Mouse (Mus musculus): ENCODE results near the gene Yaf2.
"Not testable (repeated sequence)": the region's sequence is repeated elsewhere in the genome, so short reads cannot be mapped to it uniquely, and the experiment has no call there.

Gene Yaf2

GRCm38 (mm10) chr15:93336925-93337761, at the start of gene Yaf2:
Gene Yaf2 (minus strand): TSS chr15:93336935.
- DNase-seq = peak; percentile 82

DNA sequence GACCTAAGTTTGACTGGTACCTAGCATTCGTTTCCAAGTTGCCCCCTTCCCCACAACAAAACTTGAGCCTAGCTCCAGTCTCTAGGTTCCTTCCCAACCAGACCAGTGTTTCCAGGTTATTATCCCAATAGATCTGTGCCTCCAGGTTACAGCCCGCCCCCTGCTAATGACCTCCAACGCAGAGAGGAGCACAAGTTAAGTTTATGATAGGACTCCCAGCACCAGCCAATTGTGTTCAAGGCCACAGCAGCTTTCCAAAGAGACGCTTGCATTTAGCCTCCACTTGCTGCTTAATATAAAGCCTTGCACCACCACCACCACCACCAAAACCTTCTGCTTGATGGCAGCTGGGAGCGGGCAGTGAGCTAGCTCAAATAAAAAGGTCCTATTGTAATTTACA, 44.6 kb upstream of the Yaf2 start:
- DNase-seq = no peak

DNA sequence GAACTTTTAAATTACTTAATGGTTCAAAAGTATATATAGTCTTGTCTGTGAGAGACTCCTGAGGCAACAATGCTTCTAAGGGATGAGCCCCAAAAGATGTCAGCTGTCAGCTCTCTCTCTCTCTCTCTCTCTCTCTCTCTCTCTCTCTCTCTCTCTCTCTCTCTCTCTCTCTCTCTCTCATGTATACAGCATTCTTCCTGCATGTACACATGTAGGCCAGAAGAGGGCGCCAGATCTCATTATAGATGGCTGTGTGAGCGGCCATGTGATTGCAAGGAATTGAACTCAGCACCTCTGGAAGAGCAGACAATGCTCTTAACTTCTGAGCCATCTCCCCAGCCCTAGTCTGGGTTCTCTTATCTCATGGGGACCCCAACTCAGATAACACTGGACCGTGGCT, 42.4 kb upstream of the Yaf2 start:
- no peak for DNase-seq

DNA sequence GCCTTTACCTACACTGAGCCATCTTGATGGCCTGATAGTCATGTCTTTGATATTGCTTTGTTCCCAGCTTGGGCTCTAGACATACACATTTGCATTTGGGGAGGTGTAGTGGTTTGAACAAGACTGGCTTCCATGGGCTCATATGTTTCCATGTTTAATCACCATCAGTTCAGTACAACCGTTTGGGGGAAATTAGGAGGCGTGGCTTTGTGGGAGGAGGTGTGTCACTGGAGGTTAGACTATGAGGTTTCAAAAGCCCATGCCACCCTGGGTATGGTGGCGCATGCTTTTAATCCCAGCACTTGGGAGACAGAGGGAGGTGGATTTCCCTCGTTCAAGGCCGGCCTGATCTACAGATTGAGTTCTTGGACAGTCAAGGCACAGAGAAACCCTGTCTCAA, 39.0 kb upstream of the Yaf2 start:
- no peak for DNase-seq

DNA sequence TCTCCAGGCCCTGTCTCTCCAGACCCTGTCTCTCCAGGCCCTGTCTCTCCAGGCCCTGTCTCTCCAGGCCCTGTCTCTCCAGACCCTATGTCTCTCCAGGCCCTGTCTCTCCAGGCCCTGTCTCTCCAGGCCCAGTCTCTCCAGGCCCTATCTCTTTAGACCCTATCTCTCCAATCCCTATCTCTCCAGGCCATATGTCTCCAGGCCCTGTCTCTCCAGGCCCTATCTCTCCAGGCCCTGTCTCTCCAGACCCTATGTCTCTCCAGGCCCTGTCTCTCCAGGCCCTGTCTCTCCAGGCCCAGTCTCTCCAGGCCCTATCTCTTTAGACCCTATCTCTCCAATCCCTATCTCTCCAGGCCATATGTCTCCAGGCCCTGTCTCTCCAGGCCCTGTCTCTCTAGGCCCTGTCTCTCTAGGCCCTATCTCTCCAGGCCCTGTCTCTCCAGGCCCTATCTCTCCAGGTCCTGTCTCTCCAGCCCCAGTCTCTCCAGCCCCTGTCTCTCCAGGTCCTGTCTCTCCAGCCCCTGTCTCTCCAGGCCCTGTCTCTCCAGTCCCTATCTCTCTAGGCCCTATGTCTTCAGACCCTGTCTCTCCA, 35.9 kb upstream of the Yaf2 start:
- DNase-seq = not testable (repeated sequence)

DNA sequence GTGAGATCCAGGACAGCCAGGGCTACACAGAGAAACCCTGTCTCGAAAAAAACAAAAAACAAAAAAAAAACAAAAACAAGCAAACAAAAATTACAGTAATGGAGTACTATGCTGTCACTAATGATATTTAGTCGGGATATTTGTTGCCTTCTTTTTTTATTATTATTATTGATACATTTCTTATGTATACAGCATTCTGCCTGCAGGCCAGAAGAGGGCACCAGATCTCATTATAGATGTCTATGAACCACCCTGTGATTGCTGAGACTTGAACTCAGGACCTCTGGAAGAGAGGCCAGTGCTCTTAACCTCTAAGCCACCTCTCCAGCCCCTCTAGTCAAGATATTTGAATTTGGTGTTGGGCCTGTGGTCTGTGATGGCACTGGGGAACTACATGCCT, 35.1 kb upstream of the Yaf2 start:
- DNase-seq = no peak

GRCm38 (mm10) chr15:93368558-93368957, 31.8 kb upstream of the Yaf2 start:
- no peak for DNase-seq

- no peak for DNase-seq
These were observed 28.8 kb upstream of the Yaf2 start for GRCm38 (mm10) chr15:93365561-93365960.

- no peak for DNase-seq
These were observed 21.8 kb upstream of the Yaf2 start for GRCm38 (mm10) chr15:93358346-93359095.

GRCm38 (mm10) chr15:93340630-93341379, 4.1 kb upstream of the Yaf2 start:
- no peak for DNase-seq

DNA sequence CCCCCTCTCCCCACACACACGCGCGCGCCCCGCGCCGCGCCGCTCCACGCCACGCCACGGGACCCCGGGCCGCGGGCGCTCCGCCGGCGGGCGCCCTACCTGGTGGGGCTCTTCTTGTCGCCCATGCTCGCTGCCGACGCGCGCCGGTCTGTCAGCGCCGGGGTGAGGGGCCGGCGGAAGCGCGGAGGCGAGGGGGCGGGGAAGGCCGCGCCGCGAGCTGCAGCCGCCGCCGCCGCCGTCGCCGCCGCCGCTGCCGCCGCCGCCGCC, 144 bp downstream of the Yaf2 start:
- DNase-seq = no peak

DNA sequence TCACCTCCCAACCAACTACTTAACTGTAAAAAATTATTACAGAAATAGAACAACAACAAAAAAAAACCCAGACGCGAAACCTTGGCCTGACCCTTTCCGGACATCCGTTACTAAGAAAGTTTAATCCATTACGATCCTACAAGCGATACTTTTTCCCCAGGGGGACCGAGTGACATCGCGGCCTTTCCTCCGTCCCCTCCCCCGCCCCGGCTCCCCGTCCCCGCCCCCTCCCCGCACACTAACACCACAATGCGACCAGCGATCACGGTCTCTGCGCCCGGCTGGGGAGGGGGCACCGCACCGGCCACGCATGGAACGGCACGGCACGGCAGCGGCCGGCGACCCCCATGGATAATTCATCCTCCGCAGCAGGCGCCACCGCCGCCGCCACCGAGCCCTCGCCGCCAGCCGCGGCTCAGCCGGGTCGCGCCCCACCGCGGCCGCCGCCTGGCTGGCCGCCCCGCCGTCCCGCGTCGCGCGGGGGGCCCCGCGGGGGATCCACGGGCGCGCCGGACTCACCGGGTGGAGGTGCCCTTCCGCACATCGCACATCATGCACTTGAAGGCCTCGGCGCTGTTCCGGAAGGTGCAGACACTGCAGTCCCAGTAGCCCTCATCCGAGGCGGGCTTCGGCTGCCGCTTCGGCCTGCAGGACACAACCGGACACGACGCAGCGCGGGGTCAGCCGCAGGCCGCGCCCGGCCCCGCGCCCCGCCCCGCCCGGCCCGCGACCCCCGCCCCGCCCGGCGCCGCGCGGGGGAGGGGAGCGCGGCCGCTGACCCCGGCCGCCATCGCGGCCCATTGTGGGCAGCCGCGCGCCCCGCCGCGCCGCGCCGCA, 696 bp downstream of the Yaf2 start:
- DNase-seq = peak; percentile 38

DNA sequence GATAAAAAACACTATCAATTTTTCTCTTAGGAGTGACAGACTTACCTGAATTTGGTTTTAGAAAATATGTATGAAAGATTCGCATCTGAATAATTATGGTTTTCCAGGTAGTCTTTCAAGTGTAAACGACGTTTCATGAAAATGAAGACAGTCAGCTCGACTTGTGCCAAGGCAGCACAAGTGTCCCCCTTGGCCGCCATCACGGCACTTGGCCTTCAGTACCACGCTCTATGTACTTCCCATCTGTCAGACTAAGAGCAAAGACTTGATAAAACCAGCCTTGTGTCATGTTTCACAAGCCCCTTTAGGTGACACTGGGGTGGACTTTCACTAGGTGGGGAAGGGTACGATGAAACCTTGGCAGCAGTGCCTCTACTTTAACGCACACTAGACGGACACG, 5.5 kb downstream of the Yaf2 start:
- DNase-seq = no peak

- DNase-seq = no peak
These were observed 9.5 kb downstream of the Yaf2 start for GRCm38 (mm10) chr15:93327235-93327634.

DNA sequence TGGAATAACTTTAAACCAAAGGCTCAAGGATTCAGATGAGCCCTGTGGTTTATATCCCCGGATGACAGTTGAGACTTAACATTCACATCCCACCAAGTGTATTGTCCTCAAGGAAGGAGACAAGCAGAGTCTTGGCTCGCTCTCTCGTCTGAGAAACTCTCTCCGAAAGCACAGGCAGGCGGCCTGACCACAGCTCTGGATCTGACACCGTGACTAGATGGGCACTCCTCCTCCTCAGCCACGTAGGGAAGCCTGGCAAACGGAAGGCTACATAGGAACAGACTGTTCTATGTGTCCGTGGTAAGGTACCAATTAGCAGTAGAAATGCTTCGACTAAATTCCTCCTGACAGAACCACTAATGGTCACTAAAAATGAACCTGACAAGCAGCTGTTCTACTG, 10.1 kb downstream of the Yaf2 start:
- DNase-seq = no peak

GRCm38 (mm10) chr15:93325360-93325759, 11.4 kb downstream of the Yaf2 start:
- DNase-seq = no peak

DNA sequence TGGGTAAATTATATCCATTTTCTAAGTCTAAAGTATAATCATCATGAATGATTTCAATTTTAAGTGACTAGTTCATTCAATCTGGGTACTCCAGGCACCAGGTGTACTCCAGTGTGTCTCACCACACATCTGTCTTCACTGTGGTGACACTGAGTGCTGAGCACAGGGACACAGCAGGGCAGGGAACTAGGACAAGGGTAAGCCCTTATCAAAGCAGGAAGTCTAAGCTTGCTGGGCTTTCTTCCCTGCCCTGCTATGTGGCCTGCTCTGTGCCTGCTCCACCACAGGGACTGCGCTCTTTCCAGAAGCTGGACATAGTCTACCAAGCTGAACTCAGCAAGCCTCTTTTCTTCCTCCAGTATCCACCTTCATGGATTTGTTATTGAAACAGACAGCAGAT, 18.0 kb downstream of the Yaf2 start:
- no peak for DNase-seq

- not testable (repeated sequence) for DNase-seq
These were observed 26.4 kb downstream of the Yaf2 start for GRCm38 (mm10) chr15:93310304-93310703.

- no peak for DNase-seq
These were observed 38.5 kb downstream of the Yaf2 start for GRCm38 (mm10) chr15:93298197-93298596.

DNA sequence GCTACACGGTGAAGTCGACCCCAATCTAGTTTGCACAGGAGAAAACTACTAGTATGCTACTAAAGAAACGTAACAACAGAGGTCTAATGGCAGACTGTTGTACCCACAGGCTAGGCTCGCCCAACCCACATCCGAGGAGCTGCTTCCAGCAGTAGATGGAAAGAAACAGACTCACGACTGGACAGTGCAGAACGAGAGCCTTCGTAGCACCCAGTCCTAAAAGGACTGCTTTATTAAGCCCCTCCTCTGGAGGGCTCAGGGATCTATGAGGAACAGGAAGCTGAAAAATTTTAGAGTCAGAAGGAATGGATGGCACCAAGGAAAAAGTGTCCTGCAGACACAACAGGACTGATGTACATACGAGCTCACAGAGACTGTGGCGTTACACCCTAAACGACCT, 42.3 kb downstream of the Yaf2 start:
- DNase-seq = no peak

- DNase-seq = no peak
These were observed 48.4 kb downstream of the Yaf2 start for GRCm38 (mm10) chr15:93288321-93288720.

GRCm38 (mm10) chr15:93287628-93288027, 49.1 kb downstream of the Yaf2 start:
- DNase-seq = no peak

DNA sequence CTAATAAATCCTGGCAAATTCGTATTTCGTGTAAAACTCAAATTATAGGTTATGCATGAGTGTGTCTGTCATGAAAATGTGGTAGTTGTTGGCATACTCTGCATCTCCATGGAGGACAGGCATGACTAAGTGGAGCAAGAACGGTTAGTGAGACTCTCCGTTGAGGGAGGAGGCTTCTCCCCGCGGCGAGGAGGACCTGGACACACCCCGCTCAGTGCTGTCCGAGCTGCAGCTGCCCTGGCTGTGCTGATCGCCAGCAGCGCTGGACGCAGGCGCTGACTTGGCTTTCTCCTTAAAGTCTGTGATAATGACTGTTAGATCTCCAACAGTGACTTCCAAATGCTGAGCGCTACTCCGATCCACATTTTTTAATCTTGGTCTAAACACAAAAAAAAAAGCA, 51.5 kb downstream of the Yaf2 start:
- DNase-seq = no peak
